Mouse (Mus musculus) layer of hippocampus, adult 11-12 months (tissue): ENCODE measurements at regions not wholly inside any gene's neighbourhood (a gene's known extent, or its start where the extent isn't known, plus 50 kb on each side); places are given as distances from the start of the nearest gene placed in this dataset.
A peak's percentile ranks its signal among the peaks of the same experiment; 100 is the strongest.

Source experiments
- DNase-seq: peaks from one replicate; pipeline ENCODE4 v3.0.0; 2022; ENCODE audit warnings: low spot score

DNA sequence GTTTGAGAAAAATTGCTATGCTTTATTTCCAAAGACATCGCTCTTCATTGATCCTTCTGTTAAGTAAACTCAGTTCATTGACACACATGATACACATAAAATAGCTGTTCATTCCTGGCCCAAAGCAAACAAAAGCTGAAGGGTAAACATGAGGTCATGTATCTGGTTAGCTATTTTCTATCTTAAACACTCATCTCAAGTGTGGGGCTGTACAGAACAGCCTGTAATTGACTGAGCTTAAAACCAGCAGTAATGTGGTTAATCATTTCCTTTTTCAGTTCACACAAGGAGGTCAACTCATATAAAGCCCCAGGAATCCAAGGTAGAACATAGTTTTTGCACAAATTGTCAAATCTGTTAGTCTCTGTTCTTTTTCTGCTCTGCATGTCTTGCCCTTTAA lies 94.5 kb downstream of the Cldn17 start:
- no peak for DNase-seq

DNA sequence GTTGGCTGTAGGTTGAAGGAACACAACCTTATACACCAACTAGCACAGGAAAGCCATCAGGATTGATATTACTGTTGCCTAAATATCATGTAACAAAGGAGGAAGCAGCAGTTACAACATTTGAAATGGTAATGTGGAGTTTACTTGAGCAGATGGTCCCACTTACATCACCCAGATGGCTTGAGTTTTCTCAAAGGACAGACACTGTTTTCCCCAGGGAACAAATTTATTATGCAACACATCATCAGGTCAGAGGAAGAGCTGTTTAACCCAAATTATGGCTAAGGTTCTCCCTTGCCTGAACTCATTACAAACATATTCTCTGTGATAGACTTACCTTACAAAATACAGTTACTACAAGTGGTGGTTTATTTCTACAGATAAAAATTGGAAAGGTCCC lies 98.6 kb downstream of the Cldn17 start:
- peak; percentile 41 for DNase-seq

DNA sequence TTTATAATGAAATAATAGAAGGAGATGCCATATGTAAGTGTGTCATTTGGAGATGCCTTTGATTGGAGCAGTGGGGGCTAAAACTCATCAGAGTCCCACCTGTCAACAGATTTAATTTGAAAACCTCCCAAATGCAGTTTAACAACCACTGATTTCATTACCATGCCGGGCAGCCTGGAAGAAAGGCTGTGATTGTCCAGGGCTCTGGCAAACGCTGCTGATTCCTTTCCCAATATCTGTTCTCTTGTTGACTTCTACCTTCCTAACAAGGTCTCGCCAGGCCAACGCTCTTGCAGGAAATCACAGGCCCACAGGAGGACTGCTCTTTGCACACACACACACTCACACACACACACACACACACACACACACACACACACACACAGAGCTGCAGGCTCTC lies 102.4 kb downstream of the Cldn17 start:
- no peak for DNase-seq

DNA sequence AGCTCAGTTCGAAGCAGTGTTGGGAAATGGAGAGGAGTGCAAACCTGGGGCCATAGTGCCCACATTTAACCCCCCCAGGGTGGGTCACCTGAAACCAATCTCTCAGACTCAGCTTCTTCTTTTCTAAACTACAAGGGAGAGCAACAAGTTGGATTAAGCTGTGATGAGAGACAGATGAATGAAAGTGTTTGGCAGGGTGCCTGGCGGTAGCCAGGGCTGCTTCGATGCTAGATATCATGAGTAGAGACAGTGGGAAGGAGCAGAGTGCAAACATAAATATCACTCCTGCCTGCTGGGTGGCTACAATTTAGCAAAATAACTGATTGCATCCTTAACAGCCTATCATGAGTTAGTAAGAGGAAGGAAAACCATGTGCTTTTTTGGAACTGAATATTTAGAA lies 106.9 kb downstream of the Cldn17 start:
- no peak for DNase-seq

DNA sequence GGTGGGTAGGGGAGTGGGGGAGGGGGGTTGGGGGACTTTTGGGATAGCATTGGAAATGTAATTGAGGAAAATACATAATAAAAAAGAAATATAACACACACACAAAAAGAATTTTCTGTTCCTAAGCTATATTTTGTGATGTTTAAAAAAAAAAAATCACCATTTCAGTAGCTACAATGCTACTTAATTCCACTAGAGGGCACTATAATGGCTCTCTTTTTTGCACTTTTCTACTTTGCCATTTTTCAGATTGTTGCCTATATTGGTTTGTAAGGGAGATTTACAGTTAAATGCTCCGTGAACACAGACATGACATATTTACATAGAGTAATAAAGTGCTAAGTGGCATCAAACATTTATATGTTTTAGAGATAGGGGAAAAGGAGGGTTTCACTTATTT lies 102.7 kb upstream of the Grik1 start:
- DNase-seq = no peak

DNA sequence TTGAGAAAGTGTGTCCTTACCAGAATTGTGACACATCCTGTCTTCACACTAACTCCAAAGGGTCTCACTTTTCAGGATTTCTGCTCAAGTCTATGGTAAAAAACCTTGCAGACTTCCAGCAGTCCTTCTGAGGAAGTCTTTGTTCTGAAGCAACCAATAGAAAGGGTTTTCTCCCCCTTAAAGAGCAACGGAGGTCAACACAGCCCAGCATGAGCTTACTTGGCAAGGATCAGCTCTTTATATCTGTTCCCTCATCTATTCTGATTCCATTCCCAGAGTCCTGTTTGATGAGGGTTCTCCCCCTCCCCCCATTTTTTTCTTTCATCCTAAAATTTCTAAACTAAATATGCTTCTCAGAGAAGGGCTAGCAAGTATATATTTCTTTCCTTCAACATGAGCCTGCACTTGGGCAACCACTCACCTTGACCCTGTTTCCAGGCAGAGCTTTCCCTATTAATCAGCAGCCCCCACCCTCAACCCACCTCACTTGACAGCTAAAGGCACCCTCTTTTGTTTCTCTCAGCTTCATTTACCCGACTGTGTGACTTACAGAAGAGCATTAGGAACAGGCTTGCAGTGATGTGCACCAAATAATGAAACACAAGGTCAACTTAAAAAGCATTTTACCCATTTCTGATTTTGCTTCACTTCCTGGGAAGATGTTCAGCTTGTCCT lies 91.7 kb upstream of the Grik1 start:
- DNase-seq = no peak

DNA sequence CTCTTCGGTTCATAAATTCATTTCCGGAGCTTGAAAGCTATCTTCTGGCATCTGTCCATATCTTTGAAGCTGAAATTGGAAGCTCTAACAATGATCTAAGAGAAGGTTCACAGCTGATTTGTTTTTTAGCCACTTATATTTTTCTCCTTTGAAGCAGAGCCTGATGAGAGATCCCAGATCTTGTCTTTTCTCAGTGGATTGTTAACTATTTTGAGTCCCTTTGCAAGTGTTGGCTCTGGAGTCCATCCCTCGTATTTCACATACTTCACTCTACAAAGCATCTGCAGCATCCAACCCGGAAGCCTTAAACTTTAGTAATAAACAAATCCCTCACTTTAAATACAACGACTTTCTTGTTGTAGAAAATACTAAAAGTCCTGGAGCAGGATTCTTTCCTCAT lies 85.6 kb upstream of the Grik1 start:
- DNase-seq = no peak

DNA sequence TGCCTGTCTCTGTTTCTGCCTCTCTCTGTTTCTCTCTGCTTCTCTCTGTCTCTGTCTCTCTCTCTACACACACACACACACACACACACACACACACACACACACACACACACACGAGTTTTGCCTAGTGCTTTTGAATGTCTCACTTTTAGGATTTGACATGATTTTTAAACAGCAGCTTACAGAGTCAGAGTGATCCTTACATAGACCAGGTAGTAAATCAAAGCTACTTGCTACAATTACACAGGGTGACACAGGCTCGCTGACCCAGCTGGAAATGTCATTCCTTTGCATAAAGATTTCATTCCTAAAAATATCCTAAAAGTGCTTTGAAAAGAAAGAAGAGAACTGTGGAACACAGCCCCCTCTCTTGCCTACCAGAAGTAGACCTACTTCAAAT lies 84.5 kb upstream of the Grik1 start:
- DNase-seq = no peak

DNA sequence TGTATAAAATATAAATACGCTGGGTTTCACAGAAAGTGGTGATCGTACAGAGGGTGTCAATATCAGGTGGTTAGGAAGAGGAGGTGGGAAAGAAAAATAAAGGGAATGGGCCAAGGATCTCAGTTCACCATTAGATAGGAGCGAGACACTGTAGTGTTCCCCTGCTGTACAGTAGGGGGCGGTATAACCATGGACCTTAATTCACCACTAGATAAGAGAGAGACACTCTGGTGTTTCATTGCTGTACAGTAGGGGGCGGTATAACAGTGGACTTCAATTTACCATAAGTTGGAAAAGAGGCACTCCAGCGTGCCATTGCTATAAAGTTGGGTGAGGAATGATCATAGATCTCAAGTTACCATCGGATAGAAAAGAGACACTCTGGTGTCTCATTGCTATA lies 82.0 kb upstream of the Grik1 start:
- peak; percentile 57 for DNase-seq

DNA sequence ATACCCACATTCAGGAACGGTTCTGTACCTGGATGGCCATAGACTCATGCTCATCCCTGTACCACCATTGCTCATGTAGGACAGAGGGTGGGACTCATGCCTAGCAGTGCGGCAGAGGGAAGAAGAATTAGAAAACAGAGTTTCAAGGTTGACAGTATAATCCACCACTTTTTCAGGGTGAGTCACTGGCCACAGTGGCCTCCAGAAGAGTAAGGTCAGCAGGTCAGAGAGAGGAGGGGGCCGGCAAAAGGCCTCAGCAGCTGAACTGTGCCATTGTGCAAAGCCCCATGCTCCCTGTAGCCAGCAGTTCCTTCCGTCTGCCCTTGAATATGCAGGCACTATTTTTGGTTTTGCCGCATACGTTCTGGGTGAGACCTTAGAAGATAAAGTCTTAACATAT lies 78.1 kb upstream of the Grik1 start:
- DNase-seq = no peak

DNA sequence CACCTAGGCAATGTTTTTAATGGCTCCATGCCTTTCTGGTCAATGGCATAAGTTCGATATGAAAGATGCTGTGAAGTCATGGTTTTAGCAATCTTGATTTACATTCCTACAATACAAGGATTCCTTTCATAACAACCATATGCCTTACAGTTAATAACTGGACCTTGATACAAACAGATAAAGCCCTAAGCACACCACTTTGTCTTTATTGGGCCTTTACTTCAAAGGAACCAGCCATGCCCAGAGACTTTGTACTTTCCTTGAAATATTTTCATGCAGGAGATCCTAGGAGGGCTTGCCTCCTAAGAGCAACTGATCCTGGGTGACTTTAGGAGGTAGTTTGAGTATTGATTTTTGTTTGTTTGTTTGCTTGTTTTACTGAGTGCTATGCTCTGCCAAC lies 77.1 kb upstream of the Grik1 start:
- DNase-seq = no peak

DNA sequence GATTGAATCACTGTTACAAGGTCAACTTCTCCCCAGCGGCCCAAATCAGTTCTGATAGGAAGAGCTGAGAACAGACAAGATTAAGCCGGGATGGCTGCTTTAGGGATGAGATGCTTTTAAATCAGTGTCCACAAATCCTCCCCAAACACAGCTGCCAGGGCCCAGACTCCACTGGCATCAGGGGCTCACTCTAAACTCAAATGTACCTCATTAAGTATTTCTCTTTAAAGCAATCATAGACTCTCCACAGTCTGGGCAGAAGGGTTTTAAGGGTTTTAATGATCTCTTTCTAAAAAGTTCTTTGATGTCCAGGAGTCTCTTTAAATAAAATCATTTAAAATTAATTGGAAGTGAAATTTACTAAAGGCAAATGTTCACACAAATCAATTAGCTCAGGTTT lies 70.0 kb upstream of the Grik1 start:
- DNase-seq = no peak
